Mouse (Mus musculus): ENCODE results near the gene Lce1m.
"Not testable (repeated sequence)": the region's sequence is repeated elsewhere in the genome, so short reads cannot be mapped to it uniquely, and the experiment has no call there.

Lce1m gene

DNA sequence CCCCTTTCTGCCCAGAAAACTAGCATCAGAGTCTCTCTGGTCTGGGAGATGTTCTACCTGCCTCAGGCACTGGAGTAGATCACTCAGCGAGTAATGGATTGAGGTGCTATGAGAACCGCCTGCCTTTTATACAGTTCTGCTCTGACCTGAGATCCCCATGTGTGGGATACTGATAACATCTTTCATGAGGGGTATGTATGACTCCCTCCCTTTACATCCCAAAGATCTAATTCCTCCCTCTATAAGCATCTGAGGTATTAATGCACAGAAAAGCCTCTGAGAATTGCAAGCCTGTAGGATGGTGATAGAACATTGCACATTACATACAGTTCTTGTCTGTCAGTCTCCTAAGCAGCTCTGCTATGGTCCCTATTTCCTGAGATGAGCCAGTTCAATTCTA lies at the start of gene Lce1m:
TSS of gene Lce1m (minus strand) at position 101 of the 400 bp plus-strand sequence.
- DNase-seq (ENCODE audit: low spot score in 2 of 2) = no peak

GRCm38 (mm10) chr3:93068523-93068922 lies 49.7 kb upstream of the Lce1m start, which contains the start of gene Gm4858:
Gene Gm4858 (plus strand): TSS chr3:93068823.
- not testable (repeated sequence) for DNase-seq (ENCODE audit: low spot score in 2 of 2)

DNA sequence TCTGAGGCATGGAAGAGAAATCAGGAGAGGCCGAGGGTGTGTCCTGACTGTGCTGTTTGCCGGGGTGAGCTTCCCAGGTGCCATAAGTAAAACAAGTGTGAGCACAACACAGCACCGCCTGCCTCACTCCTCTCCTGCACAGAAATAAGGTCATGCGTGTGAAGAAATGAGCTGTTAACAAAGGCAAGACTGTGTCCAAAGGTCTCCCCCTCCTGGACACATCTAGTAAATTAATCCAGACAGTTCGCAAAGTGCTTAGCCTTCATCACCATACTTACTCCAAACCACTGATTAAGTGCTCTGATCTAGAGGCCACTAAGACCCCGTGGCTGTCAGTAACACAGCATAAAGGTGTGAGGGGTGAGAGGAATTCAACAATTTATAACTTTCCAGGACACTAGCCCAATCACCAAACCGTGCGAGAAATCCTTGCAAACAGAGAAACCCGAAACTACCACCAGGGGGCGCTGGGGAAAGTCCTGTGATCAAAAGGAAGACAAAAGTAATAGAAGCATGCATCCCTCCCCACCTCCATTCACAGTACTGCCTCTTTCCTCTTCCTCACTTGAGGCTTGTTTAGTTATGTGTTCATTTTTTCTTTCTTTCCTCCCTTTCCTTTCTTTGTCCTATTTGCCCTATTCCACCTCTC lies 34.1 kb upstream of the Lce1m start:
- no peak for DNase-seq (ENCODE audit: low spot score in 2 of 2)

GRCm38 (mm10) chr3:93050182-93050581 lies 31.3 kb upstream of the Lce1m start:
- no peak for DNase-seq (ENCODE audit: low spot score in 2 of 2)

- peak in 1 of 2 experiments; percentile 62 for DNase-seq (ENCODE audit: low spot score in 2 of 2)
These were observed 12.6 kb upstream of the Lce1m start for GRCm38 (mm10) chr3:93031450-93031849.

- no peak for DNase-seq (ENCODE audit: low spot score in 2 of 2)
These were observed 6.6 kb upstream of the Lce1m start for GRCm38 (mm10) chr3:93025486-93025885.

GRCm38 (mm10) chr3:93023411-93024184 lies 4.7 kb upstream of the Lce1m start:
- no peak for DNase-seq (ENCODE audit: low spot score in 2 of 2)

GRCm38 (mm10) chr3:93021171-93021570 lies 2.3 kb upstream of the Lce1m start:
- DNase-seq (ENCODE audit: low spot score in 2 of 2) = no peak

GRCm38 (mm10) chr3:93015460-93016104 lies 3.3 kb downstream of the Lce1m start, which contains the start of gene Crct1:
Gene Crct1 (minus strand): TSS chr3:93015687.
- DNase-seq (ENCODE audit: low spot score in 2 of 2) = no peak

- DNase-seq (ENCODE audit: low spot score in 2 of 2) = no peak
These were observed 4.0 kb downstream of the Lce1m start for GRCm38 (mm10) chr3:93014871-93015270.

DNA sequence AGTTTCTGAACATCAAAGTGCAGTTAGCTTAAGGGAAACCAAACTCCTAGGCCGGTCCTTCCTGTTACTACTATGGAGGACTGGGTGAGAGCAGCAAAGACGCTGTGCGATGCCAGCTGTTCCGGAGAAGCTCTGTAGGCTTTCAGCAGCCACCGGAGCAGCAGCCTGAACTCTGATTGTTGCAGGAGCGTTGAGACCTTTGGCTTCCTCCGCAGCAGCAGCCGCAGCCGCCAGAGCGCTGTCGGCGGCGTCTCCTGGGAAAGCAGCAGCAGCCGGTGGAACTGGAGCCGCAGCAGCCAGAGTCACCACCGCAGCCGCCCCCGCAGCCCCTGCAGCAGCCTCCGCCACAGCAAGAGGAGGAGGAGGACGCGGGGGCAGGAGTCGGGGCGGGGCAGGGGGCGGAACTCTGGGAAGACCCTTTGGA lies 4.5 kb downstream of the Lce1m start:
- peak; percentile 56 to 61 for DNase-seq (ENCODE audit: low spot score in 2 of 2)

GRCm38 (mm10) chr3:93002843-93003242 lies 16.0 kb downstream of the Lce1m start:
- DNase-seq (ENCODE audit: low spot score in 2 of 2) = no peak

GRCm38 (mm10) chr3:93000621-93001020 lies 18.2 kb downstream of the Lce1m start:
- no peak for DNase-seq (ENCODE audit: low spot score in 2 of 2)

DNA sequence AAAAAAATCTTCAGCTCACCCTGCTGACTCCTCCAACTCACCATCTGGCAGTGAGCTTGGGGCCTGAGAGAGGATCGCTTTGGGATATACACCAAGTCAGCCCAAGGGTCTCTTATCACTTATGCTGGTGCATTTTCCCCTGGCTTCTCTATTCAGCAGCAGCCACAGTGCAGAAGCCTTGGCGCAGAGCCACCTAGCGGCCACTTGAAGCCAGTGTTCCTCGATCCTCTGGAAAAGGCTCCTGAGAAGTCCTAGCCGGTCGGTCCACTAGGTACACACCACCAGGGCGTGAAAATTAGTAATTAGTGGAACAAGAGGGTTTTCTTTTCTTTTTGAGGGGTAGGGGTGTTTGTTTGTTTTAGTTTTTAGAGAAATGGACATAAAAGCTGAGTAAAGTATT lies 20.2 kb downstream of the Lce1m start:
- peak; percentile 68 to 76 for DNase-seq (ENCODE audit: low spot score in 2 of 2)

DNA sequence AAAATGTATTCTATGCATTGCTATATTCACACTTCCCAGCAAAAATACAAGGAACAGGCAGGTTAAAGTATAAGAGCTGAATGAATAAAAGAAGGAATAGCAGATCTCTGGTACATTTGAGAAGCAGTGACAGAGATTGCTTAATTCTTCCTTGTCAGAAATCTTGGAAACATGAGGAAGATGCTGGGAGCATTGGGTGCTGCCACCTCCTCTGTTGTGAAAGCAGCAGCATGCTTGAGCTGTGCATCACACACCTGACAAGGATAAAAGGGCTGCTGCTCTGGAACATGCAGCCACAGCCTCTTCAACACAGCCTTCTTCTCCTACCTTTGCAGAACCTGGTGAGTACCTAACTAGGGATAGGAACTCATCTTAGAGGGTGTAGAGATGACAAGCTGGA lies 26.9 kb downstream of the Lce1m start, which contains the start of gene Lce3f:
TSS of gene Lce3f (plus strand) at position 301 of the 400 bp plus-strand sequence.
- no peak for DNase-seq (ENCODE audit: low spot score in 2 of 2)

GRCm38 (mm10) chr3:92978484-92978883 lies 40.4 kb downstream of the Lce1m start:
- no peak for DNase-seq (ENCODE audit: low spot score in 2 of 2)

All from frontal cortex, postnatal 36 days (tissue).